Mouse (Mus musculus): ENCODE measurements around the gene Sp100. TPM values are rescaled to one million over a fixed set of nuclear protein-coding genes. Genes with fewer than 3 reads are reported as not detected.

Sp100 gene
- polyA plus RNA-seq, 1 experiment from 2014 or later, result 0.19 TPM

DNA sequence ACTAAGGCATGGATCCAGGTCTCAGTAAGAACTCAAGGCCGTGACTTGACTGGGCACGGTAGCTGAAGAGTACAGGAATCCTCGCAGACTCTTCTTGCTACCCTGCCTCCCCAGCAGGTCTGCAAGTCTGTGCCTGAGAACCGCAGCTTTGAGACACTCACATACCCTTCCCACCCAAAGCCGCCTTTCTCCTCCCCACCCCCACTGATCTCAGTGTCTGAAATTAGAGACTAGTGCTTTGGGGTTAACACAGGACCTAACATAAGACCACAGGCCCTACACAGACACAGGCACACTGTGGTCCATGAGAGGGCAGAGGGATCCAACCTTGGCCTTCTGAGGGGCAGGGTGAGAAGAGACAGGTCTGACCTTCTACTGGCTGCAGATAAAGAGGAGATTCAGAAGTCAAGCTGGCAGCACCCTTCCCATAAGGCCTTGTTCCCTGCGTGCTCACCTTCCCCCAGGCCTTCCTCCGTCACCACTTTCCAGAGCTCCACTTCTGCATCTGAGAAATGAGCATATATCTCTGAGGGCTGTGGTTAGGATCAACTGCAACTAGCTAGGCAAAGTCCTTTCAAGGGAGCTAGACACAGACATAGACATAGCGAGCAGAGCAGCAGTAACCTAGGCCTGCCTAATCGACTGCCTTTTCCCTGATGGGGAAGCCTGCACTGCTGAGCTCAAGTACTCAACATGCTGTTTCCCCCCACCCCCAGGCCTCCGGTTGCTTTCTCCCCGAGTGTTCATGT lies 102.3 kb downstream of the Sp100 start:
- H3K27me3 ChIP-seq, result peaks cover 2% of the 10 kb centered on the region
- ATAC-seq (no peak), DNase-seq (ENCODE audit: low read depth, low spot score) (no peak)
- in situ Hi-C loops (cut with MboI; ENCODE audit: low pct_unique_long_range_greater_than_20kb), result no loop called here
- ChIA-PET POLR2A (no interaction called here), CTCF (no interaction called here)
- no peak for TF ChIP-seq CTCF (IDR thresholded peaks at IDR 0.05)

DNA sequence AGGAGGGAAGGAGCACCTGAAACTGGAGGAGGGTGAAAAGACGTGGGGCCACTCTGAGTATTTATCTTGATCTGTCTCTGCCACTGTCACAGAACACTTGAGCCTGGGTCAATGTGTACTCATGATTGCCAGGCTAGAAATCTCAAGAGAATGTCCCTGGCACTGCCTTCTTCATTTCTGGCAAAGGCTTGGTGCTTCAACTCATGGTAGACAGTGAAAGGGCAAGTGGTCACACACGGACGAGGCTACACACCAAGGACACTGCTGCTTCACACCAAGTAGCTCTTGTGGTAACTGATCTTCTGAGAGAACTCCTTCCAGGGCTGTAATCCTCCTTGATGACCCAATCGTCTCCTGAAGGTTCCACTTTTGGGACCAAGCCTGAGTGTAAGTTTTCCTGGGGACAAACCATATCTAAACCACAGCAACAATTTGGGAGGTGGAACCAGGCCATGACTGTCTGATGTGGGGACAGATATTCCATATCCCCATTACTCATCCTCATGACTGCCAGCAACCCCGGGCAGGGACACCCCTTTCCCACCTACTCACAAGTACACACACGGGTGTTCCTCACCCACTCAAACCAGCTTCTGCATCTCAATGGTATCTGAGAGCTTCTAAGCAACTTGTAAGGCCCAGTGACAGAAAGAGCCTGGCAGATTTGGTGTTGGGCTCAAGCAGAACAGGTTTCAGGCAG lies 107.9 kb downstream of the Sp100 start:
- peaks cover 9% of the 10 kb centered on the region for H3K27me3 ChIP-seq
- ChIA-PET POLR2A (no interaction called here), CTCF (no interaction called here)
- ATAC-seq, result no peak
- in situ Hi-C loops (cut with MboI; ENCODE audit: low pct_unique_long_range_greater_than_20kb), result no loop called here
- DNase-seq (ENCODE audit: low read depth, low spot score), result no peak
- TF ChIP-seq CTCF (IDR thresholded peaks at IDR 0.05), result no peak

DNA sequence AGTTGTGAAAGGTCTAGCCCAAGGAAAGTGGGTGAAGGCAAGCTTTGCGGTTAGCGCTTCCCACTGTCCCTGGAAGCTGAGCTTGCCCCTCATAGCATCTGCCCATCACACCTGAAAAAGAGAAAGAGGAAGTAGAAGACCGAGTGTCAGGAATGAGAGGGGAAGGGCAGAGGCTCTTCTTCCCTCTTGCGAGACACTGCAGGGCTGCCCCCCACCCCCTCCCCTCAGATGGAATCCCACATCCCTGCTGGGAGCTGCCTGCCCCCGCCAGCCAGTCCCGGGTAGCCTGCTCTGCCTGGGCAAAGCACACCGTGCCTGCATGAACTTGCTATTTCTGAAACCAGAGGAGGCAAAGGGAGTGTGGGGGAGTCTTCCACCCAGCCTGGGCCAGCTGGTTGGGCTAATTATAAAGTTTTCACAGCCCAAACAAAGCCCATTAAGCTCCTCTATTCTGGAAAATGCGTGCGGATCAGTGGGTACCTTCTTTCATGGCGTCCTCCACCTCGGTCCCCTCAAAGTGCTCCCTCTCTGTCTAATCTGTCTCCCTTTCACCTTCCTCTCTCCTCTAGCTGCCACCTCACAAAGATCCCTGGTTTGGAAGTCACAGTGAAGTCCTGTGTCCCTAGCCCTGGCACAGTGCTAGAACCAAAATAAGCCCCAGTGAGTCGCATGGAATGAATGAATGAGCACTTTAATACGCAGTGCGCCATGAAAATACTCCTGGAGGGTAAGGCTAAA lies 108.6 kb downstream of the Sp100 start:
- TF ChIP-seq CTCF (IDR thresholded peaks at IDR 0.05), result no peak
- ATAC-seq (no peak), DNase-seq (ENCODE audit: low read depth, low spot score) (no peak)
- CTCF ChIA-PET, result no interaction called here
- POLR2A ChIA-PET, result no interaction called here
- in situ Hi-C loops (cut with MboI; ENCODE audit: low pct_unique_long_range_greater_than_20kb), result no loop called here
- peaks cover 10% of the 10 kb centered on the region for H3K27me3 ChIP-seq

DNA sequence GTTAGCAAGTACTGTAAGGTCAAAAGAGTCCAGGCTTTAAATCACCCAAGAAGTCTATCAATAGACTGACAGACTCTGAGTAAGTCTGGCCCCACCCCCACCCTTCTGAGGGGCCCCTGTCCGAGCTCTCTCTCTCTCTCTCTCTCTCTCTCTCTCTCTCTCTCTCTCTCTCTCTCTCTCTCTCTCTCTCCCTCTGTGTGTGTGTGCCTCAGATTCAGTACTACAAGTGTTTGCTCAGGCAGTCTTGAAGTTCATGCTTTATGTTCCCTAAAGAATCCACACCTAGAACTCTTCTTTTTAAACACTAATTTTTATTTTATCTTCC lies 109.1 kb downstream of the Sp100 start:
- TF ChIP-seq CTCF (IDR thresholded peaks at IDR 0.05), result no peak
- DNase-seq (ENCODE audit: low read depth, low spot score) (no peak), ATAC-seq (no peak)
- ChIA-PET POLR2A (no interaction called here), CTCF (no interaction called here)
- in situ Hi-C loops (cut with MboI; ENCODE audit: low pct_unique_long_range_greater_than_20kb), result no loop called here
- peaks cover 14% of the 10 kb centered on the region for H3K27me3 ChIP-seq

Other genes with a start within 250 kb of the Sp100 start
- gene G530012D18Rik, start 74.3 kb upstream of the Sp100 start, polyA plus RNA-seq (2021), result not detected
- gene Sp110, start 51.2 kb upstream of the Sp100 start, polyA plus RNA-seq (2021), result 0.27 TPM
- 0.99 TPM for gene Sp140, start 49.6 kb upstream of the Sp100 start, polyA plus RNA-seq (2021)
- gene A630001G21Rik, start 128.7 kb downstream of the Sp100 start, polyA plus RNA-seq (2021), result 0.36 TPM
- 74.3 TPM for gene Cab39, start 143.5 kb downstream of the Sp100 start, polyA plus RNA-seq (2021)
- gene Itm2c, start 244.3 kb downstream of the Sp100 start, polyA plus RNA-seq (2021), result 229 TPM

Data from Patski (cell line).